Mouse (Mus musculus) small intestine, adult 2 months (tissue): ENCODE data around the gene Cdk2ap1. TPM values are rescaled to one million over a fixed set of nuclear protein-coding genes. Genes with fewer than 3 reads are reported as not detected.

Experiments
- H3K27ac ChIP-seq: fragments of 200-500 bp; 2 replicates; pipeline ENCODE4 v1.5.1; 2012; ENCODE audit warnings: low read depth, low read length, control low read depth, inconsistent platforms; ENCODE audit not compliant: insufficient read depth
- H3K27me3 ChIP-seq: fragments of 200-500 bp; 2 replicates; pipeline ENCODE4 v1.6.1; 2012; ENCODE audit warnings: mild to moderate bottlenecking, moderate library complexity, low read length, inconsistent platforms; ENCODE audit not compliant: control insufficient read depth, insufficient read depth
- H3K36me3 ChIP-seq: fragments of 200-500 bp; 2 replicates; pipeline ENCODE4 v1.6.1; 2012; ENCODE audit warnings: mild to moderate bottlenecking, low read length, control low read depth, inconsistent platforms; ENCODE audit not compliant: control insufficient read depth, insufficient read depth
- H3K4me1 ChIP-seq: fragments of 200-500 bp; 2 replicates; pipeline ENCODE4 v1.6.1; 2012; ENCODE audit warnings: low read length, inconsistent platforms, mixed read lengths; ENCODE audit not compliant: control insufficient read depth, insufficient read depth, insufficient read length
- H3K4me3 ChIP-seq: fragments of 200-500 bp; 2 replicates; pipeline ENCODE4 v1.5.1; 2012; ENCODE audit warnings: low read depth, mild to moderate bottlenecking, control low read depth, inconsistent platforms, low read length, moderate library complexity
- CTCF ChIP-seq: fragments of 200-500 bp; IDR thresholded peaks from 2 replicates; pipeline ENCODE4 v1.5.1; 2012; ENCODE audit warnings: low read depth, mild to moderate bottlenecking, control low read depth, inconsistent platforms, low read length, moderate library complexity, mixed read lengths; ENCODE audit not compliant: insufficient replicate concordance, insufficient read length; ENCODE audit errors: extremely low read depth
- POLR2A ChIP-seq: fragments of 200-500 bp; IDR thresholded peaks from 2 replicates; pipeline ENCODE4 v1.6.1; 2012; ENCODE audit warnings: low read depth, mild to moderate bottlenecking, control low read depth, inconsistent platforms, low read length, moderate library complexity
- WGBS: fragments of 180-500 bp; shearing (Covaris S2); methylation state at CpG from one replicate; pipeline ENCODE4 v1.1.7; 2018; 5-methylcytosine and 5-hydroxymethylcytosine counted together
- polyA plus RNA-seq: library from polyadenylated mRNA; depleted of rRNA; stranded (reverse); fragments of >200 nt; gene quantifications from 2 replicates; pipeline ENCODE4 v1.2.3, GENCODE M21; 2012

The Cdk2ap1 gene
- polyA plus RNA-seq, 1 experiment: 52.8 TPM

- Histone ChIP-seq H3K4me1 (no peaks in the 10 kb centered on the region), H3K27me3 (no peaks in the 10 kb centered on the region), H3K27ac (no peak overlapping the region), H3K36me3 (peaks cover 71% of the 10 kb centered on the region), H3K4me3 (no peak overlapping the region)
- TF ChIP-seq POLR2A: no peak
- no peak for TF ChIP-seq CTCF
- WGBS: 97% methylated on average over 1 of the region's 1 CpGs
Observed at GRCm38 (mm10) chr5:124376401-124376800, 13.5 kb upstream of the Cdk2ap1 start.

DNA sequence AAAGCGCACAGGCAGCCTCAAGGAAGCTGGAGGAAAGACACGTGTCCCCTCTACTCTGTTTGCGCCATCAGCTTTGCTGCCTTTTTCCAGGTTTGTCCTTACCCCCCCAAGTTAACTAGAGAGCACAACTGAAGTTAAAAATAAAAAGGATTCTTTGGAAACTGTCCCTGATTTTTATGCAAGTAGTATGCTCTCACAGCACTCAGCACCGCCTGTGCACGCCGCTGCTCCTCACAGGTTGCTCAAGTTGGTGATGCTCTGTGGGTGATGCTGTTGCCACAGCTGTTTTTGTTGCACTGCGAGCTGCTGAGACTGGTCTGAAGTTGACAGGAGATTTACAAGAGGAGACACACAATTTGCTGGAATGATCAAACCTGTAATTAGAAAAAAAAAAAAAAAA, 11.4 kb upstream of the Cdk2ap1 start:
- TF ChIP-seq CTCF (no peak), POLR2A (no peak)
- no peak overlapping the region for H3K4me3 ChIP-seq
- 97% methylated on average over 7 of the region's 7 CpGs for WGBS
- peaks cover 75% of the 10 kb centered on the region for H3K36me3 ChIP-seq
- H3K27ac ChIP-seq: no peak overlapping the region
- no peaks in the 10 kb centered on the region for H3K27me3 ChIP-seq
- no peaks in the 10 kb centered on the region for H3K4me1 ChIP-seq

- no peaks in the 10 kb centered on the region for H3K27me3 ChIP-seq
- 43% methylated on average over 3 of the region's 3 CpGs for WGBS
- no peak overlapping the region for H3K4me3 ChIP-seq
- H3K36me3 ChIP-seq: peaks cover 26% of the 10 kb centered on the region
- no peak overlapping the region for H3K27ac ChIP-seq
- H3K4me1 ChIP-seq: no peaks in the 10 kb centered on the region
- no peak for TF ChIP-seq CTCF
- TF ChIP-seq POLR2A: no peak
Observed at GRCm38 (mm10) chr5:124366721-124367120, 3.8 kb upstream of the Cdk2ap1 start.

DNA sequence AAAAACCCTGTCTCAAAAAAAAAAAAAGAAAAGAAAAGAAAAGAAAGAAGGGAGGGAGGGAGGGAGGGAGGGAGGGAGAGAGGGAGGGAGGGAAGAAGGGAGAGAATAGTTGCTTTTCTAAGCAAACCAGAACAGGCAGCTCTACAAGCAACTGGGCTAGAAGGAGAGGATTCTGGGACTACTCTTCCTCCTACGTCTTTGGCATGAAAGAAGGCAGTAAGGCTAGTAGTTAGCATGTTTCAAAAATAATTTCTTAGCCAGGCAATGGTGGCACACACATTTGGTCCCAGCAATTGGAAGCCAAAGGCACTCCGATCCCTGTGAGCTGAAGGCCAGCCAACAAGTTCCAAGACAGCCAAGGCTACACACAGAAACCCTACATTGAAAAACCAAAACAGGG, 2.9 kb upstream of the Cdk2ap1 start:
- H3K27me3 ChIP-seq: no peaks in the 10 kb centered on the region
- H3K36me3 ChIP-seq: peaks cover 18% of the 10 kb centered on the region
- no peaks in the 10 kb centered on the region for H3K4me1 ChIP-seq
- 86% methylated on average over 2 of the region's 2 CpGs for WGBS
- no peak overlapping the region for H3K27ac ChIP-seq
- TF ChIP-seq POLR2A (no peak), CTCF (no peak)
- H3K4me3 ChIP-seq: no peak overlapping the region

GRCm38 (mm10) chr5:124364173-124364918, 1.5 kb upstream of the Cdk2ap1 start:
- no peaks in the 10 kb centered on the region for H3K27me3 ChIP-seq
- no peak overlapping the region for H3K27ac ChIP-seq
- WGBS: 92% methylated on average over 6 of the region's 6 CpGs
- peaks cover 7% of the 10 kb centered on the region for H3K36me3 ChIP-seq
- no peaks in the 10 kb centered on the region for H3K4me1 ChIP-seq
- no peak overlapping the region for H3K4me3 ChIP-seq
- no peak for TF ChIP-seq POLR2A
- TF ChIP-seq CTCF: no peak

DNA sequence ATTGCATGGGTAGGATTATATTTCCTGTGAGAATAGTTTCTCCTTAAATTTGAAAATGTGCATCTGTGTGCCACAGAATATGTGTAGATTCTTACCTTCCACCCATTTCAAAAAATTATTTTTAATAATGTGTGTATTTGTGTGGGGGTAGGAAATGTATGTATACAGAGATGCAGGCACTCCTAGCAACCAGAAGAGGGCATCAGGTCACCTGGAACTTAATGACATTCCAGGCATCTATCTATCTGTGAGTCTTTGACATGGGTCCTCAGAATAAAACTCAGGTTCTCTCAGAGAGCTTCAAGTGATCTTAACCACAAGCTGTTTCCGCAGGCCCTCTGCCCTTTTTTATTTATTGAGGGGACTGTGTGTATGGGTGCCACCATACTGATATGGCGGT, 3.2 kb downstream of the Cdk2ap1 start:
- no peak for TF ChIP-seq CTCF
- no peak for TF ChIP-seq POLR2A
- WGBS: 86% methylated on average over 2 of the region's 2 CpGs
- Histone ChIP-seq H3K27me3 (no peaks in the 10 kb centered on the region), H3K36me3 (no peaks in the 10 kb centered on the region), H3K4me3 (no peak overlapping the region), H3K27ac (no peak overlapping the region), H3K4me1 (no peaks in the 10 kb centered on the region; the same call in 1 of the 2 replicates)

DNA sequence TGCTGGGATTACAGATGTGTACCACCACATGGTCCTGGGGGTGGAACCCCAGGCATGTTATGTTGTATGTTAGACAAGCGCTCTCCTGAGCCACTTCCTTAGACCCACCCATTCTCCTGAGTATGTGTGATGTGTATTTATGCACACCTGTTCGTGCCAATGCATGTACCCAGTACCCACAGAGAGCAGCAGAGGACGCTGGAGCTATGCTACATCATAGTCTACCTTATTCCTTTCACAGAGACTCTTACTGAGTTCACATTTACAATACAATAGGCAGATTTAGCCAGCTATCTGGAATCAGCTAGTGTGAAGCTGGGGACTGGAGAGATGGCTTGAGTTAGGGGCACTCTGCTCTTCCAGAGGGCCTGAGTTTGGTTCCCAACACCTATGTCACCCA, 6.2 kb downstream of the Cdk2ap1 start:
- H3K27ac ChIP-seq: no peak overlapping the region

More for the DNA sequence above, 6.2 kb downstream of the Cdk2ap1 start:
- TF ChIP-seq CTCF (no peak), POLR2A (no peak)
- WGBS: 44% methylated on average over 3 of the region's 3 CpGs
- Histone ChIP-seq H3K4me1 (peaks cover 10% of the 10 kb centered on the region), H3K27me3 (no peaks in the 10 kb centered on the region), H3K4me3 (no peak overlapping the region), H3K36me3 (no peaks in the 10 kb centered on the region)
